Mouse (Mus musculus): ENCODE data around the gene Il16.

The Il16 gene

DNA sequence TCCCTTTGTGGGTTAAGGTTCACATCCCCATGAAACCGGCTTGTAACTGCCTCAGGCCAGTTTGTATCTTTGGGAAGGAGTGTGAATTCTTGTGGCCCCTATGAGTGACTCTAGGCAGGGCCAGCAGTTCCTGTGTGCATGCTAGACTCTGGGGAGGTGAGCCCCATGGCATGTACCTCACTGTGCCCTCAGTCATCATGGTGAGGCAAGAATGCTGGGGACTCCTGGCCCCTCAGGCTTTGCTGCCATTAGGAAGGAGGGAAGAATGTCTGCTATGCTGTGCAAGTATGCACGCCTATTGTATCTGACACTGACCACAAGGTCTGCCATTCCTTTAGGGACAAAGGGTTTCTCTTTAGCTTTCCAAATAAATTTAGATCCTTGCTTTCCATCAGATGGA is 104.4 kb downstream of the Il16 start:
- no peak for DNase-seq (ENCODE audit: low read depth)

- no peak for DNase-seq (ENCODE audit: low read depth)
Observed at GRCm38 (mm10) chr7:83640581-83640980, 104.9 kb downstream of the Il16 start.

DNA sequence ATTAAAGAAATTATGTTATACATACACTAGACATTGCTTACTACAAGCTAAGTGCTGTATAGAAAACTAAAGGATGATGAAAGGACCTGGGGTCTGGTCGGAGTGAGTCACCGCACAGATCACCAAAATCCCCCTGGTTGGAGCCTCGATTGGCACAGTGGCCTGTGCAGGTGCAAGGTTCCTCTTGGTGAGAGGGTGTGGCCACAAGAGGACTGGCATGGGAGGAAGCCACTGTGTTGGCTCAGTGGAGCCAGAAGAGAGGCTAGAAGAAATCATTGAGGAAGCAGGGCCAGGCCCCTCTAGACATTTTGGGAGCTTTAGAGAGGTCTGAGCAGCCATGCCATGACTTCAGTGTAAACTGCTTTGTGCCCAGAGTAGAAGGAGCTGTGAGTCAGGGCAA is 106.4 kb downstream of the Il16 start:
- no peak for DNase-seq (ENCODE audit: low read depth)

DNA sequence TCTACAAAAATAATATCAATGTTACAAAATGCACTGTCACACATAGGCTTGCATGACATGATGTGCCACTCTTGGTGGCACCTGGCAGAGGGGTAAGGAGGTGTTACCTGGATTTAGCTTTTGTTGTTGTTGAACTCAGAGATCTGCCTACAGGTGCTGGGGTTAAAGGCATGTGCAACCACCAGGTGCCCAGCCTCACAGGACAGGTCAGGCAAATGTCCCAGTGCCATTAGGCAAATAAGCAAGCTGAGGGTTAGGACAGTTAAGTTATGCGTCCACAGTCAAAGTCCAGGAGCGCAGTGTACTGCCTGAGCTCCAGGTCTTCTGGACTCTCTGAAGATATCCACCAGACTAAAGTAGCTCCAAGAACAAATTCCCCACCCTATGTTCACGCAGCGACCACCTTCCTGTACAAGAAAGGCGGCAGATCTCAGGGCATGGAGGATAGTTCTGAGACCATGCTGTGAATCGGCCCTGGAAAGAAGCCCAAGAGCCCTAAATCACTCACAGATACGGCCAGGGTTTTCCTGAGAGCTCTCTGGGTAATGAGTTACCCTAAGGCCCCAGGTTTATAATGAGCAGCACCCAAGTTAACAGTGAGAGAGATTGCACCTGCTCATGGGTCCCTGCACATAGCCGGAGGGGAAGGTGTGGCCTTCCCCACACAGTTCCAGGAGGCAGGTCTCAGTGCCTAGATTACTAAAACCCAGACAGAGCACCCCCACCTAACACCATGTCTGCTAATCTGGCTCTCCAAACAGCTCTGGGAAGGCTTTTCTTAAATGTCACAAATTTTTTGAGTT is 107.5 kb downstream of the Il16 start:
- no peak for DNase-seq (ENCODE audit: low read depth)

GRCm38 (mm10) chr7:83636425-83636824 is 109.1 kb downstream of the Il16 start:
- DNase-seq (ENCODE audit: low read depth), result no peak

GRCm38 (mm10) chr7:83635726-83636125 is 109.8 kb downstream of the Il16 start:
- DNase-seq (ENCODE audit: low read depth), result no peak

DNA sequence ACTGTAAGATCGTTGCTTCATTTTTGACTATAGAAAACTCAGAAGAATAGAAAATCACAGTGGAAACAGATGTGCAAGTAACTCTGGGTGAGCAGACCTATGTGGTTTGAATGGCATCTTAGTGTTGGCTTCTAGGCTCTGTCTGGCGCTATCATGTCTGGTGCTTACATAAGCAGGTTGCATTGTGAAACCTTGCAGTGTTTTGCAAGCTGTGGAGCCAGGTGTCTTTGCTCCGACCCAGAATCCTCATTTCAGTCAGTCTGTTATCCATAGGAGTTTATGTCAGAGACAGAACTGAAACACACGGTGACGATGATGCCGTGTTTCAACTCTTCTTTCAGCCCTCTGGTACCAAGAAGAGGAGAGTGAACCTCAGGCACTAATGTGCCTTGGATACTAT is 111.7 kb downstream of the Il16 start:
- no peak for DNase-seq (ENCODE audit: low read depth)

GRCm38 (mm10) chr7:83632682-83633120 is 112.8 kb downstream of the Il16 start:
- no peak for DNase-seq (ENCODE audit: low read depth)

GRCm38 (mm10) chr7:83631828-83632681 is 113.5 kb downstream of the Il16 start, which contains the start of gene Stard5:
Stard5 (plus strand) TSS chr7:83631959.
- peak; percentile 89 for DNase-seq (ENCODE audit: low read depth)

- DNase-seq (ENCODE audit: low read depth), result peak; percentile 13
Observed at GRCm38 (mm10) chr7:83631073-83631827, 114.3 kb downstream of the Il16 start.

DNA sequence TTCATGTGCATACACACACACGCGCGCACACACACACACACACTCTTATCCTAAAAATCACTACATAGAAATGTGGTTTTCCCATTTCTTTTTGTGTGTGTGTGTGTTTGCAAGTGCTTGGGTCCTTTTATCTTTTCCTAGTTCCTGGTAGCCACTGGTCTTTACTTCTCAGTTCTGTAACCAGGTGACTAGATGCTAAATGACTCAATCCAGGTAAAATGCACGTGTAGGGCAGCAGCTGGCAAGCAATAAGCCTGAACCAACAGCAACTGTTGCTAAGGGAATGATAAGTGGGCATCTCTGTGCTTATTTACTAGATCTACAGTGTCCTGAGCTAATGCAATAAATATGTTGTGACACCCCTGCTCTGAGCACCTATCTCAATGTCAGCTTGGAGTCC is 118.2 kb downstream of the Il16 start:
- no peak for DNase-seq (ENCODE audit: low read depth)

DNA sequence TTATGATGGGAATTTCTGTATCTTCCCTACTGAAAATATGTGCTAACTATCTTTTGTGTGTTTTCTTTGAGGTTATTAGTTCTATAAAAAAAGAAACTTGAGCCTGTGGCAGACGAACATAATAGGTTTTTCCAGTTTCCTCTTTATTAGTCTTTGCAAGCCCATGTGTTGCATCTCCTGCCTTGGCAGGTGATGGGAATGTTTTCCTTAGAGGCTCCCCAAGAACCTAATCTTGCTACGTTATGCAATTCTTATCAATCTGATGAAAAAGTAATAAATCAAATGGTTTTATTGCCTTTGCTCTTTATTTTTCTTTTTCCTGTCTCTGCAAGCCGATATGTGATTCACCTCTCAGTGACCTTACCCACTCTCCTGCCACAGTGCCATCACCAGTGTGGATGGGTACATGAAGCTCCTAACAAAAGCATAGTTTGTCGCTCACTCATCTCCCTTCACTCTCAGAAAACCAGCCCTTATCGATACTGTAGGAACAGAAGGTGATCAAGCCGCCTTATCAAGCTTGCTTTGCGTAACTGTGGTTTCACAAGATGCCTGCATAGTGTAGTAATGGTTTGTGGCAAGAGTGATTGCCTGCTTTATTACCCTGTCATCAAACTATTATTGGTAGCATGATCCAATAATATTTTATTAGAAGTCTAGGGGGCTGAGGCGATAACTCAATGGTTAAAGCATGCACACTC is 118.8 kb downstream of the Il16 start:
- DNase-seq (ENCODE audit: low read depth), result no peak

GRCm38 (mm10) chr7:83624065-83624464 is 121.5 kb downstream of the Il16 start:
- no peak for DNase-seq (ENCODE audit: low read depth)

- no peak for DNase-seq (ENCODE audit: low read depth)
Observed at GRCm38 (mm10) chr7:83622582-83622981, 122.9 kb downstream of the Il16 start.

- DNase-seq (ENCODE audit: low read depth), result no peak
Observed at GRCm38 (mm10) chr7:83618709-83619108, 126.8 kb downstream of the Il16 start.

GRCm38 (mm10) chr7:83616268-83616667 is 129.3 kb downstream of the Il16 start:
- no peak for DNase-seq (ENCODE audit: low read depth)

DNA sequence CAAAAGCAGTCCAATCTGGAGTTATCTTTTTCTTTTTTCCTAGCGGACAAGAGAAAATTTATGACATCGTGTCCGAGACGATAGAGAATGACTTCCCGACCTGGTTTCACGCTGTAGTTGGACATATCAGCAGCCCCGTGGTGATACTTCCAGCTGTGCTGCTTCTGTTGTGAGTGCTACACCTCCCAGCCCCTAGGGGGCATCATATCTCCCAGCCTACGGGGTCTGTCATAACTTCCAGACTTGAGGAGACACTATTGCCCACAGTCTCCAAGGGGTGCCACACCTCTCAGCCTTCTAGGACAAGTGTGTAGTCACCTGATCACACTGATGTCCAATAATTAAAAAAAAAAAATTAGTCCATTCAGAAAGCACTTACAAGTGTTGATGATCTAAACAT is 129.7 kb downstream of the Il16 start:
- DNase-seq (ENCODE audit: low read depth), result no peak

DNA sequence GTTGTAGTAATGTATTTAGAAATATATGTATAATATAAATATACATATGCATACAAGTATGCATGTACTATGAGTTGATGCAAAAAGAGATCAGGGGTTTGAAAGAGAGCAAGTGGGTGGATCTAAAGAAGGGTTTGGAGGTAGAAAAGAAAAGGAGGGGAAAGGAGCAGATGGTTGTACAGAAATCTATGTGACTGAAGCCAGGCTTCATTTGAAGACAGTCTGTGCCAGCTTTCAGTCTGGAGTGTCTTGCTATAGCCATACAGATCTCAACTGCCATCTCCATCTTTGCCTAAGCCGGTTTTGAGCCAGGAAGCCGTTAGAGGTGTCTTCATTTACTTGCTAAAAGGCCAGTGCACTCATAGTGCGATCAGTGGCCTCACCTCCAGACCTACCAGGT is 130.3 kb downstream of the Il16 start:
- DNase-seq (ENCODE audit: low read depth), result no peak

DNA sequence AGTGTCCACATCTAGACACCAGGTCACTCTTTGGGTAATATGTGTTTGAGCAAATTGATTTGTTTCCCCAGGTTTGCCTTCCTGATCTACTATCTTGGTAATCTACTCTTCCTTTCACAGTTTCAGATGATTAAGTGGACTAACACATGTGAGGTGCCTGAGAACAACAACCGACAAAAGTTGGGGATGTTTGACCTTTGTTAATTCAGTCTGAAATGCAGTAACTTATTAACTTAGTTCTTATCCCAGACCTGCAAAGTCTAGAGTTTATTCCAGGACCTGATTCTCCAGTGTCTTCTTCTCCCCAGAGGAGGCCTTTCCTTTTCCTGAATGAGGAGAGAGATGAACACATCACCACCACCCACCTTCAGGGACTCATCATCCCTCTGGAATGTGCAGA is 133.6 kb downstream of the Il16 start:
- no peak for DNase-seq (ENCODE audit: low read depth)

- no peak for DNase-seq (ENCODE audit: low read depth)
Observed at GRCm38 (mm10) chr7:83609891-83610290, 135.6 kb downstream of the Il16 start.

DNA sequence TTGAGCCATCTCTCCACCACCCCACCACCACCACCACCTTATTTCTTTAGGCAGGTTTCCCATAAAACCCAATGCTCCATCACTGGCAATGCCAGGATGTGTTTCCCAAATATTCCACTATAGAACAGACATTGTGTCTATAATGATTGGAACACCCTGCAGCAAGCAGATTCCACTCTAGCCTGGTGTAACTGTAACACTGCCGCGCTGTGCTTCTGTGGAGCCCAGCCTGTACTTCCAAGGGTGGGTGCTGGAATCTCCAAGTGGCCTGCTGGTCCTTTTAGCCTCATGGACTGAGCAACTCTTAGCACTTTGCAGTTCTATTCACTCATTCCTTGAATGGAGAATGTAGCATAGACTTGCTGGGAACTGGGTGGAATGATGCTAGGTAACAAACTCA is 138.7 kb downstream of the Il16 start:
- no peak for DNase-seq (ENCODE audit: low read depth)

Data from c-Kit-positive CD71-positive TER-119-negative erythroid progenitor cells, embryonic 14.5 days (primary cell).